Mouse (Mus musculus): ENCODE measurements around the gene Rmi2.

DNA sequence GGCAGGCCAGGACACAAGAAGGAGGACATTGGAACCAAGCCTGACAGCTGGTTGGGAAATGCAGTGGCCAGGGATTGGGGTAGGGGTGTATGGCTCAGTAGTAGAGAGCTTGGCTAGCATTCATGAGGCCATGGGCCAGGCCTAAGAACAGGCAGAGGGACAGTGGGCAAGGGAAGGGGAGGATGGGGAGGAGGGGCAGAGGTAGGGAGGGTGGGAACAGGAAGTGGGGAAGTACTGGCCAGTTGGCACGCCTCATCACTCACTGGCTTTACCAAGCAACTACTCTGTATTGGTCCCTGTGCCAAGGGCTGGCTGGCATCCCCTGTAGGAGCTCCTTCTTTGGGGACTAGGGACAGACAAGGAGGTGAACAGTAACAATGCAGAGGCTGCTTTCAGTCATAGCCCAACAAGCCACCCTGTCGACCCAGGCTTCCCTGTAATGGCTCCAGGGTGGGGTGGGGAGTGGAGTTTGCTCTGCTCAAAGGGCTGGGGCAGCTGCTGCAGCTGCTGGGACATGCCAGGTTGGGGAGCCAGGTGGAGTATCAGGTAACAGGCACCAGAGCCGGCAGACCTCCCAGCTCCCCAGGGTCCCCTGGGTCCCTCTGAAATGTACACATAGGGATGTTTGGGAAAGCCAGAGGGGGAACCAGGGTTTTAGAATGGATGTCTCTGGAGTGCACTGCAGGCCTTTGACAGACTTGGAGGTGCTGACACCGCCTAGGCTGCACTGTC, 46.5 kb downstream of the Rmi2 start:
- no peak for TF ChIP-seq CTCF (IDR thresholded peaks at IDR 0.05; ENCODE audit: low read depth, low read length)
- TF ChIP-seq GATA2 (IDR thresholded peaks at IDR 0.05; ENCODE audit: borderline replicate concordance, low read depth, low read length): no peak
